Mouse (Mus musculus) limb, embryonic 14.5 days (tissue): ENCODE results near the gene Frmd8. TPM values are rescaled to one million over a fixed set of nuclear protein-coding genes. Genes with fewer than 3 reads are reported as not detected.

Experiments
- ATAC-seq: fragments of 200-750 bp; cut with Nextera tagmentation; 2 replicates; pipeline ENCODE4 v1.8.0; 2017; ENCODE audit warnings: low read depth, moderate number of reproducible peaks, moderate TSS enrichment; ENCODE audit not compliant: low FRiP score
- DNase-seq: peaks from one replicate; pipeline ENCODE4 v3.0.0-alpha.2; 2015; ENCODE audit warnings: low spot score
- H3K27ac ChIP-seq: fragments of 300-500 bp; sonication (generic); replicated peaks from 2 replicates; pipeline ENCODE4 v1.5.1; 2014; ENCODE audit warnings: low read depth, mild to moderate bottlenecking, low read length, moderate library complexity, mixed read lengths
- H3K27me3 ChIP-seq: fragments of 300-500 bp; sonication (generic); 2 replicates; pipeline ENCODE4 v1.6.1; 2014; ENCODE audit warnings: low read length, mixed read lengths; ENCODE audit not compliant: control insufficient read depth, insufficient read depth
- H3K36me3 ChIP-seq: fragments of 300-500 bp; sonication (generic); 2 replicates; pipeline ENCODE4 v1.6.1; 2014; ENCODE audit warnings: mild to moderate bottlenecking, low read length, moderate library complexity, mixed read lengths; ENCODE audit not compliant: control insufficient read depth, insufficient read depth
- H3K4me1 ChIP-seq: fragments of 300-500 bp; sonication (generic); 2 replicates; pipeline ENCODE4 v1.6.1; 2014; ENCODE audit warnings: antibody characterized with exemption, low read length, mixed read lengths; ENCODE audit not compliant: control insufficient read depth, insufficient read depth
- H3K4me2 ChIP-seq: fragments of 300-500 bp; sonication (generic); replicated peaks from 2 replicates; pipeline ENCODE4 v1.6.1; 2014; ENCODE audit warnings: low read depth, mild to moderate bottlenecking, low read length, moderate library complexity; ENCODE audit not compliant: severe bottlenecking
- H3K4me3 ChIP-seq: fragments of 300-500 bp; sonication (generic); replicated peaks from 2 replicates; pipeline ENCODE4 v1.5.1; 2014; ENCODE audit warnings: low read length
- H3K9ac ChIP-seq: fragments of 300-500 bp; sonication (generic); 2 replicates; pipeline ENCODE4 v1.6.1; 2014; ENCODE audit warnings: mild to moderate bottlenecking, low read depth, low read length, moderate library complexity; ENCODE audit not compliant: severe bottlenecking
- H3K9me3 ChIP-seq: fragments of 300-500 bp; sonication (generic); 2 replicates; pipeline ENCODE4 v1.6.1; 2016; ENCODE audit warnings: low read length; ENCODE audit not compliant: control insufficient read depth
- POLR2A ChIP-seq: fragments of 200-500 bp; IDR thresholded peaks from 2 replicates; pipeline ENCODE4 v1.8.0; 2012; ENCODE audit warnings: inconsistent platforms, mild to moderate bottlenecking, moderate library complexity, borderline replicate concordance; ENCODE audit not compliant: insufficient read depth, insufficient read length; ENCODE audit errors: extremely low read depth
- WGBS: fragments of 180-500 bp; shearing (Covaris S2); extraction: QIAGEN DNeasy Blood & Tissue Kit; methylation state at CpG from one replicate; pipeline ENCODE4 v1.1.7; 2014; 5-methylcytosine and 5-hydroxymethylcytosine counted together
- polyA plus RNA-seq, 2 experiments: library from polyadenylated mRNA; depleted of rRNA in 1 of 2; stranded (reverse) in 1 of 2; unstranded in 1 of 2; fragments of >200 nt; fragmentation: Nextera tagmentation in 1 of 2; extraction: Ambion mirVana in 1 of 2; gene quantifications; 2 replicates each; pipeline versions ENCODE4 v1.2.1 to v1.2.3; 2012 to 2014

Frmd8 gene
- polyA plus RNA-seq, 2 experiments = 22.7 TPM

GRCm38 (mm10) chr19:5849843-5850527, 25.1 kb downstream of the Frmd8 start:
- WGBS = 33% methylated on average over 11 of the region's 11 CpGs
- peak overlapping the region; percentile 21; the same call in 1 of the 2 replicates for H3K9ac ChIP-seq
- peak; percentile 90 for DNase-seq
- ATAC-seq = peak; percentile 27; the same call in 1 of the 2 replicates
- no peak for TF ChIP-seq POLR2A
- no peak overlapping the region for H3K4me3 ChIP-seq
- H3K4me2 ChIP-seq = no peak overlapping the region
- peaks cover 25% of the 10 kb centered on the region for H3K36me3 ChIP-seq
- H3K27me3 ChIP-seq = no peaks in the 10 kb centered on the region
- peaks cover 43% of the 10 kb centered on the region for H3K4me1 ChIP-seq
- H3K27ac ChIP-seq = no peak overlapping the region
- no peaks in the 10 kb centered on the region for H3K9me3 ChIP-seq

GRCm38 (mm10) chr19:5848826-5849672, 26.0 kb downstream of the Frmd8 start:
- WGBS = 31% methylated on average over 13 of the region's 13 CpGs
- ATAC-seq (no peak), DNase-seq (no peak)
- H3K36me3 ChIP-seq = peaks cover 19% of the 10 kb centered on the region
- H3K4me3 ChIP-seq = no peak overlapping the region
- peak overlapping the region; percentile 97; the same call in 1 of the 2 replicates for H3K27ac ChIP-seq
- no peaks in the 10 kb centered on the region for H3K9me3 ChIP-seq
- peak overlapping the region; percentile 29 for H3K9ac ChIP-seq
- H3K4me1 ChIP-seq = peaks cover 53% of the 10 kb centered on the region
- peak overlapping the region; percentile 70; the same call in 1 of the 2 replicates for H3K4me2 ChIP-seq
- no peaks in the 10 kb centered on the region for H3K27me3 ChIP-seq
- no peak for TF ChIP-seq POLR2A

- ATAC-seq = no peak
- WGBS = 38% methylated on average over 14 of the region's 14 CpGs
Measured at GRCm38 (mm10) chr19:5848032-5848825, 26.8 kb downstream of the Frmd8 start.

GRCm38 (mm10) chr19:5847306-5847796, 27.7 kb downstream of the Frmd8 start:
- H3K4me3 ChIP-seq = peak overlapping the region; percentile 39
- peak overlapping the region; percentile 56 for H3K9ac ChIP-seq
- peaks cover 68% of the 10 kb centered on the region for H3K4me1 ChIP-seq
- H3K27ac ChIP-seq = peak overlapping the region; percentile 97
- H3K27me3 ChIP-seq = no peaks in the 10 kb centered on the region
- no peaks in the 10 kb centered on the region for H3K9me3 ChIP-seq
- H3K4me2 ChIP-seq = peak overlapping the region; percentile 70
- DNase-seq = no peak
- peaks cover 12% of the 10 kb centered on the region for H3K36me3 ChIP-seq
- 34% methylated on average over 4 of the region's 4 CpGs for WGBS
- TF ChIP-seq POLR2A = no peak
- ATAC-seq = no peak

More at GRCm38 (mm10) chr19:5848032-5848825, 26.8 kb downstream of the Frmd8 start:
- Histone ChIP-seq H3K27me3 (no peaks in the 10 kb centered on the region), H3K4me2 (peak overlapping the region; percentile 70), H3K36me3 (peaks cover 19% of the 10 kb centered on the region), H3K27ac (peak overlapping the region; percentile 97), H3K4me3 (no peak overlapping the region; the same call in 1 of the 2 replicates), H3K9ac (peak overlapping the region; percentile 29), H3K4me1 (peaks cover 59% of the 10 kb centered on the region), H3K9me3 (no peaks in the 10 kb centered on the region)
- no peak for DNase-seq
- no peak for TF ChIP-seq POLR2A
